Mouse (Mus musculus): Measurements from ENCODE around the gene Lin37.

Lin37 gene

GRCm38 (mm10) chr7:30559443-30559954 is at the start of gene Lin37:
Gene Lin37, minus strand, starts transcription at chr7:30559838.
- DNase-seq (ENCODE audit: low spot score), result peak; percentile 98

DNA sequence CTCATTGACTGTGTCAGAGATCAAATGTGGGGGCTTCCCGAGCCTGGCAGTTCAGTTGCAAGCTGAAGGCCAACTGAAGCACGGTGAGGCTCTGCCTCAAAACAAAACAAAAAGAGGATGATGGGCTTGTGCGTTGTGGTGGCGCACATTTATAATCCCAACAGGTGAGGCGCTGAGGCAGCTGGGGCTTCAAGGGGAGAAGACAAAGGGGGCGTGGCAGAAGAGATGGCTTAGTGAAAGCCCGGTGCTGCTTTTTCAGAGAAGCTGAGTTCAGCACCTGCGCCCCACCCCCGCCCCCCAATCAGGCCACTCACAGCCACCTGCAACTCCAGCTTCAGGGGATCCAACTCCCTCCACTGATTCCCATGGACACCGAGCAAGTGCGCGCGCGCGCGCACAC is 48.8 kb upstream of the Lin37 start:
- DNase-seq (ENCODE audit: low spot score), result no peak

- no peak for DNase-seq (ENCODE audit: low spot score)
Observed at GRCm38 (mm10) chr7:30607706-30608309, 48.2 kb upstream of the Lin37 start.

GRCm38 (mm10) chr7:30604944-30605343 is 45.3 kb upstream of the Lin37 start:
- no peak for DNase-seq (ENCODE audit: low spot score)

GRCm38 (mm10) chr7:30604424-30604823 is 44.8 kb upstream of the Lin37 start:
- DNase-seq (ENCODE audit: low spot score), result no peak

GRCm38 (mm10) chr7:30602583-30602982 is 42.9 kb upstream of the Lin37 start:
- peak; percentile 83 for DNase-seq (ENCODE audit: low spot score)

GRCm38 (mm10) chr7:30600651-30601050 is 41.0 kb upstream of the Lin37 start:
- no peak for DNase-seq (ENCODE audit: low spot score)

GRCm38 (mm10) chr7:30599933-30600353 is 40.3 kb upstream of the Lin37 start:
- DNase-seq (ENCODE audit: low spot score), result peak; percentile 85

GRCm38 (mm10) chr7:30598786-30599185 is 39.1 kb upstream of the Lin37 start, which contains the start of gene Zbtb32:
Gene Zbtb32, minus strand, starts transcription at chr7:30598909.
- no peak for DNase-seq (ENCODE audit: low spot score)

- no peak for DNase-seq (ENCODE audit: low spot score)
Observed at GRCm38 (mm10) chr7:30596811-30597210, 37.2 kb upstream of the Lin37 start.

- DNase-seq (ENCODE audit: low spot score), result no peak
Observed at GRCm38 (mm10) chr7:30596093-30596492, 36.5 kb upstream of the Lin37 start.

DNA sequence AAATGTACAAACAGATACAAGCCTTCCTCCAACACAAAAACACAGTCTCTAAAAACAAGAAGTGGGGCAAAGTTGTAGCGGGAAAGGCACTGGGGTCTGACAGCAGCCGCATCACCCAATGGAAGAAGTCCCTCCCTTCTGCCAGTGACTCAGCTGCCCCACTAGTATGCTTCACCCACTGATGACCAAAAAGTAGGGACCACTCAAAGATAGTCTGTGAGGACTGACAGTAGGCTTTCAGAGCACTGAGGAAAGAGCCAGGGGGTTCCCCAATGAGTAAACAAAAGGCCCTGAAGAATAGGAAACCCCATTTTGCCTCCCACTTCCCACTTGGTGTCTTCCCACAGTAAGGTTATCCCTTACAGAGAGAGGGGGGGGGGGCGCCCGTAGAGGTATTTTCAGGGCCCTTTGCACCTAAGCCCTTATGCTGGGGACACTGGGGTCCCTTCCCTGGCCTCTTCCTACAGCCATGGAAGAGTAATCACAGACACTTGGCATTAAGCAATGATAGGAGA is 34.9 kb upstream of the Lin37 start:
- no peak for DNase-seq (ENCODE audit: low spot score)

DNA sequence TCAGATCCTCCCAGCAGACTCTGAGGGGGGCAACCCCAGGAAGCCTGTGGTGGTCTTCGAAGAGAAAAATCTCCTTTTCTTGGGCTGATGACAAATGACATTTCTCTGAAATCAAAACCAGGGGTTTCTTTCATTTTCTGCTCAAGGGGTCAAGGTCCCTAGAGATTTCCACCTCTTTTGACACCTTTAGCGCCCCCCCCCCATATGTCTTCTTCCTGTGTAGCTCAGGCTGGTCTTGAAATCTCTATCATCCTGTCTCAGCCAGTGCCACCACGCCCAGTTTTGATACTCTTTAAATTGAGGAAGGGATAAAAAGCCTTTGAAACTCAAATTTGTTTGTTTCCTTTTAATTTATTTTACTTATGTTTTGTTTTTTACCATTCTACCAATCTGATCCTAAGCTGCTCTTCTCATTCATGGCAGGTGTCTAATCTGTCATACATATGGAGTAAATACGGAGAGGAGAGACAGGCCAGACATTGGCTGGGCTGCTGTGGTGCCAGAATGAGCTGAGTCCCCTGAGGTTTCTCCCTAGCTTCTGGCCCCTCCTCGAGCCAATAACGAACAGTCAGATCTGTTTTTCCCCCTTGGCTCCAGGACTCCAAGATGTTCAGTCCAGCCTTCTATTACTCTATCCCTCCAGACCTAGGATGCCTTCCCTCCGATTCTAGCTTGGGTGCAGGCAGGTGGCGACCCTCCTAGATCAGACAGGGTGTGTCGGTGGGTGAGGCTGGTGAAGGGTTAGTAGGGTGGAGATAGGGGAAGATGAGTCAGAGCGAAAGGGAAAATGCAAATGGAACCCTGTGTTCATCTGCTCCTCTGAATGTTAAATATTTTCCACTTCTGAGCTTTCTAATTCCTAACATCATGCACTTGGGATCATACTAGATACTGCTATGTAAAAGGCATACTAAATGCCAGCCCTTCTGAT is 34.2 kb upstream of the Lin37 start:
- no peak for DNase-seq (ENCODE audit: low spot score)

- DNase-seq (ENCODE audit: low spot score), result no peak
Observed at GRCm38 (mm10) chr7:30592772-30593423, 33.3 kb upstream of the Lin37 start.

- no peak for DNase-seq (ENCODE audit: low spot score)
Observed at GRCm38 (mm10) chr7:30591605-30591951, 31.9 kb upstream of the Lin37 start.

GRCm38 (mm10) chr7:30590927-30591604 is 31.4 kb upstream of the Lin37 start:
- DNase-seq (ENCODE audit: low spot score), result no peak

- peak; percentile 90 for DNase-seq (ENCODE audit: low spot score)
Observed at GRCm38 (mm10) chr7:30589435-30590301, 30.0 kb upstream of the Lin37 start.

GRCm38 (mm10) chr7:30588676-30589434 is 29.2 kb upstream of the Lin37 start, which contains the start of gene Kmt2b:
Gene Kmt2b, minus strand, starts transcription at chr7:30588726.
- peak; percentile 98 for DNase-seq (ENCODE audit: low spot score)

DNA sequence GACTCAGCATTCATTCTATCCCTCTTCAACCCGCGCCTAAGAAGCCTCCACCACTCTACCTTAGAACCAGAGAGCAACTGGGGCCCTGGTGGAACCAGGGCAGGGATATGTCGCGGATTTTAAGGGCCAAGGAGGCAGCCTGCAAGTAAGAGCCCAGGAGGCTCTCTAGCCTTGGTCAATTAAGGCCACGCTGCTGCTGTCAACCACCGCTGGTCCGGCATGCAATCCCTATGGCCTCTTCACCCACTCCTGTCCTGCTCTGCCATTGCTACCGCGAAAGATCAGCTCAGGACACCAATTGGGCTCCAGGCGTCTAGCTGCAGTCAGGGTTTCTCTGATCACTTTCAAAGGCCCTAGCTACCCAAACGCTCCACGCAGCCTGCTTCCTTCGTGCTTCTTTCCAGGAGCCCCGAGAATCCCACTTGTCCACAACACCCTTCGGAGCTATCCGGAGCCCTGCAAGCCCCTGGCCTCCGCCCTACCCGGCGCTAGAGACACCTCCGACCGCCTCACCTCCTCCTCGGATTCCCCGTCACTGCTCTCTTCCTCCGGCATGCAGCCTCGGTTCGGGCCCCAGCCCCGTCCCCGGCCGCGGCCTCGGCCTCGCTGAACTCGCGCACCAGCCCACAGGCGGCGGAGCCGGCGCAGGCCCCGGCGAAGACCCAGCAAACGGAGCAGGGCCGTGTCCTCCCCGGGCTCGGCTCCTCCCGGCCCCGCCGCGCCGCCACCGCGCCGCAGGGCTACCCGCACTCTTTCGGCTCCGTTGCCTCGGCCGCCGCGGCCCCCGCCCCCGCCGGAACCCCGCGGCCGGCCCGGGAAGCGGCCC is 28.4 kb upstream of the Lin37 start:
- DNase-seq (ENCODE audit: low spot score), result peak; percentile 66
